Mouse (Mus musculus): Measurements from ENCODE around the gene Gm47429. TPM values are rescaled to one million over a fixed set of nuclear protein-coding genes. Genes with fewer than 3 reads are reported as not detected.

Gm47429 gene
- polyA plus RNA-seq, 1 experiment from 2014 or later: not detected

DNA sequence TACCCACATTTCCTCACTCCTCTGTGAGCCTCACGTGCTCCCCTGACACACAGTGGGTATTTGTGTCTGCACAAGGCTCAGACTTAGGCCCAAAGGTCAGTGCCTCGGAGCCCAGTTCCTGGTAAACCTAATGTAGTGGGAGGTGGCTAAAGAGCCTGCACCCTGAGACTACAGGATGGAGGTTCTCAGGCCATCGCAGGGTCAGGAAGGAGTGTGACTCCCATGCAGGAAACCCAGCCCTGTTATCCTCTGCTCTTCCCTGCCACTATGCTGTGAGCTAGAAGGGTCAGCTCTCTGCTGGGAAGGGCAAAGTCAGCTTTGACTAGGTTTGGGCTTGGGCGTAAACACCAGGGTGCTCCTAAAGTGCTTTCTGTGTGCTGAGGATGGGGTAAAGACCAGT lies 17.0 kb downstream of the Gm47429 start:
- Histone ChIP-seq H3K4me3 (ENCODE audit: low read depth, low read length) (no peak overlapping the region), H3K36me3 (ENCODE audit: control insufficient read depth, insufficient read depth, low read length) (peaks cover 53% of the 10 kb centered on the region), H3K4me1 (ENCODE audit: control insufficient read depth, insufficient read depth, low read length) (no peaks in the 10 kb centered on the region), H3K27me3 (ENCODE audit: control insufficient read depth, insufficient read depth, low read length) (no peaks in the 10 kb centered on the region), H3K9ac (replicated peaks; ENCODE audit: low read depth, low read length) (no peak overlapping the region), H3K27ac (ENCODE audit: low read length) (no peak overlapping the region), H3K4me2 (replicated peaks; ENCODE audit: low read depth, low read length) (no peak overlapping the region), H3K9me3 (ENCODE audit: control insufficient read depth, low read depth, low read length) (no peaks in the 10 kb centered on the region)
- WGBS: 87% methylated on average over 4 of the region's 4 CpGs
- no peak for ATAC-seq (ENCODE audit: insufficient number of reproducible peaks, insufficient read depth, low FRiP score, low read depth)

DNA sequence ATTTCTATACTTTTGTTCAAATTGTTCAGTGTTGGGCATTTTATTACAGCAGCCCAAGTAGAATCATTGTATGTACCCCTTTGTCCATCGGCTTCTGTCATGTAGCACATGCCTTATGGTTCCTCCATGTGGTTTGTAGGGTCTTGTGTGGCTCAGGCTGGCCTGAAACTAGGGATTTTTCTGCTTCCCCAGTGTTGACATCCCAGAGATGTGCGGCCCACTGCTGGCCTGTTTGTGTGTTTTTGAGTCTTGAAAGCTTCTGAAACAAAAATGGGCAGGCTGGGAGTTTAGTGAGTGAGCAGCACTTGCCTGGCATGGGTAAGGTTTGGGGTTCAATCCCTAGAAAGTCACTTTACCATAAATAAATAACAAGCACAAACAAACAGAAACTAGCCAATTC lies 19.2 kb downstream of the Gm47429 start:
- Histone ChIP-seq H3K4me2 (replicated peaks; ENCODE audit: low read depth, low read length) (no peak overlapping the region), H3K4me3 (ENCODE audit: low read depth, low read length) (no peak overlapping the region), H3K27ac (ENCODE audit: low read length) (no peak overlapping the region), H3K9me3 (ENCODE audit: control insufficient read depth, low read depth, low read length) (no peaks in the 10 kb centered on the region), H3K4me1 (ENCODE audit: control insufficient read depth, insufficient read depth, low read length) (no peaks in the 10 kb centered on the region), H3K36me3 (ENCODE audit: control insufficient read depth, insufficient read depth, low read length) (peaks cover 54% of the 10 kb centered on the region), H3K9ac (replicated peaks; ENCODE audit: low read depth, low read length) (no peak overlapping the region), H3K27me3 (ENCODE audit: control insufficient read depth, insufficient read depth, low read length) (no peaks in the 10 kb centered on the region)
- 92% methylated on average over 2 of the region's 2 CpGs for WGBS
- ATAC-seq (ENCODE audit: insufficient number of reproducible peaks, insufficient read depth, low FRiP score, low read depth): no peak

DNA sequence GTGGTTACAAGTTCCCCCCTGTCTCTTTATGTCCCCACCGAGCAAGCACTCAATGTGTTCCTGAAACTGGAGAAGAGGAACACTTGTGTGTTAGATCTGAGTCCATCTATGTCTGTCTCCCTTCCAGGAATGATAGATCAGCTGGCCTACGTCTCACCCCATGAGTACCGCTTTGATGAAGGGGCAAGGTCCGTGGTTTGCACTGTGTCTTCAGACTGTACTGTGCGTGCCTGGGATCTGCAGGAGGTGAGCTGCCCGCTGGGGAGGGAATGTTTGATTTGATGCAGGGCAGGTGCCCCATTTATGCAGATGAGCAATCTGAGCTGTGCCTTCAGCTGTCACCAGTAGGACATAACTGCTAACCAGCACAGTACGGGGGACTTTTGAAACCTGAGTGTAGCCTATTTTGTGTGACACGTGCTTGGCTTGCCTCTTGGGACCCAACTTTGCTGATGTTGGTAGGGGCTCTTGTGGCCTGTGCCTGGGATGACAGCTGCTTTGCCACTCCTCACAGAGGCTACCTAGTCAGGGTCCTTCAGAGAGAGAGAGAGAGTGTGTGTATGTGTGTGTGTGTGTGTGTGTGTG lies 20.0 kb downstream of the Gm47429 start:
- Histone ChIP-seq H3K36me3 (ENCODE audit: control insufficient read depth, insufficient read depth, low read length) (peaks cover 54% of the 10 kb centered on the region), H3K4me3 (ENCODE audit: low read depth, low read length) (no peak overlapping the region), H3K9ac (replicated peaks; ENCODE audit: low read depth, low read length) (no peak overlapping the region), H3K27ac (ENCODE audit: low read length) (no peak overlapping the region), H3K4me1 (ENCODE audit: control insufficient read depth, insufficient read depth, low read length) (peaks cover under 1% of the 10 kb centered on the region; the same call in 1 of the 2 replicates), H3K27me3 (ENCODE audit: control insufficient read depth, insufficient read depth, low read length) (no peaks in the 10 kb centered on the region), H3K4me2 (replicated peaks; ENCODE audit: low read depth, low read length) (no peak overlapping the region), H3K9me3 (ENCODE audit: control insufficient read depth, low read depth, low read length) (no peaks in the 10 kb centered on the region)
- no peak for ATAC-seq (ENCODE audit: insufficient number of reproducible peaks, insufficient read depth, low FRiP score, low read depth)
- 82% methylated on average over 8 of the region's 8 CpGs for WGBS

DNA sequence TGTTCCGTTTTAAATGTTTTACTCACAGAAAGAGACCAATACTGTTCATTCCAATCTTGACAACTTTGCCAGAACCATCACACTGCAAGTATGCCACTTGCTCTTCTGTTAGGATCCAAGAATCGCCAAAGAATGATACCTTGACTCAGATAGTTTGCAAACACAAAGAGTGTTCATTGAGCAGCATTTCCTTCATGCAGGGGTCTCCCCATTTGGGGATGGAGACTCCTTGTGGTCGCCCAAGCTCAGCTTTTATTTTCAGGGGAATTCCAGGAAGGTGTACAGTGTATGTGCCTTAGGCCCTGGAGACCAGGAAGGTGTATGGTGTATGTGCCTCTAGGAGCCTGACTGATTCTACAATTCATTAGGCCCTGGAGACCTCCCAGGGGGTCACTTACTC lies 25.3 kb downstream of the Gm47429 start:
- Histone ChIP-seq H3K27ac (ENCODE audit: low read length) (no peak overlapping the region), H3K4me2 (replicated peaks; ENCODE audit: low read depth, low read length) (peak overlapping the region; percentile 65), H3K4me3 (ENCODE audit: low read depth, low read length) (peak overlapping the region; percentile 84), H3K36me3 (ENCODE audit: control insufficient read depth, insufficient read depth, low read length) (peaks cover 10% of the 10 kb centered on the region), H3K4me1 (ENCODE audit: control insufficient read depth, insufficient read depth, low read length) (peaks cover 4% of the 10 kb centered on the region; the same call in 1 of the 2 replicates), H3K27me3 (ENCODE audit: control insufficient read depth, insufficient read depth, low read length) (no peaks in the 10 kb centered on the region), H3K9ac (replicated peaks; ENCODE audit: low read depth, low read length) (peak overlapping the region; percentile 77; the same call in 1 of the 2 replicates), H3K9me3 (ENCODE audit: control insufficient read depth, low read depth, low read length) (no peaks in the 10 kb centered on the region)
- no peak for ATAC-seq (ENCODE audit: insufficient number of reproducible peaks, insufficient read depth, low FRiP score, low read depth)
- 48% methylated on average over 3 of the region's 3 CpGs for WGBS

DNA sequence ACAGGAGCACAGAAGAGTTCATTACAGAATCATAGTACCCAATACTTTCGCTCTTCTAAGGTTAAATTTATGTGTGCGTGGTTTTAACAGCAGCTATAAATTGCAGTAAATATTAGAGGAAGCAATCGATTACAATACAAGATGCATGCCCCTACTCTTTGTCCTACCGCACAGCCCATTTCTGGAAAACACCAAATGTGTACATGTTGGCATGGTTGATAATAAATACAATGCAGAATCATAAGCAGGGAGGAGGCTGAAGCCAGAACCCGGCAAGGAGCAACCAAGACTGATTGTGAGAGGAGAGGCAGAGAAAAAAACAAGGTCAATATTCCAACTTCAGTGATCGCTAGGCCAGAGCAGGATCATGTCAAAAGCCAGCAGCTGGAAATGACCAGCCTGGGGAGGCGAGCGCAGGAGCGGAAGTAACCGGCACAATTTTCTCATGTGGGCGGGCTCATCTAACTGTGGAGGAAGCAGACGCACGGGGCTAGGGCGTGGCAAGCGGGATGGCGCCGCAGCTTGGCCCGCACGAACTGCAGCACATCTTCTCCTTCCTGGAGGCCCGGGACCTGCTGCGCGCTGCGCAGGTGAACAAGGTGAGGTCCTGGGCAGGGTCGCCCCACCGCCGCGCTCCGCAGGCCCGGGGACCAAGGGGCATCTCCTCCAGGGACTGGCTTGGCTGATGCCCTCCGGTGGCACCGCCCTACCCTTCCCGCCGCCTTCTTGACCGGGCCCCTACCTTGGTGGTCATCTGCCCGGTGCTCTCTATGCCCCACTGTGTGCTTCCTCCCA lies 26.1 kb downstream of the Gm47429 start, which contains the start of gene Fbxw17:
Fbxw17 (plus strand) TSS at position 476 of the 795 bp plus-strand sequence.
- peak; percentile 94 for ATAC-seq (ENCODE audit: insufficient number of reproducible peaks, insufficient read depth, low FRiP score, low read depth)
- peaks cover 5% of the 10 kb centered on the region; the same call in 1 of the 2 replicates for H3K36me3 ChIP-seq (ENCODE audit: control insufficient read depth, insufficient read depth, low read length)
- peak within 1 kb of the TSS; percentile 21; the same call in 1 of the 2 replicates for H3K27ac ChIP-seq (ENCODE audit: low read length)
- no peaks in the 10 kb centered on the region for H3K27me3 ChIP-seq (ENCODE audit: control insufficient read depth, insufficient read depth, low read length)
- peaks cover 4% of the 10 kb centered on the region; the same call in 1 of the 2 replicates for H3K4me1 ChIP-seq (ENCODE audit: control insufficient read depth, insufficient read depth, low read length)
- H3K9ac ChIP-seq (replicated peaks; ENCODE audit: low read depth, low read length): peak within 1 kb of the TSS; percentile 77
- H3K4me2 ChIP-seq (replicated peaks; ENCODE audit: low read depth, low read length): peak within 1 kb of the TSS; percentile 65
- H3K9me3 ChIP-seq (ENCODE audit: control insufficient read depth, low read depth, low read length): no peaks in the 10 kb centered on the region
- peak within 1 kb of the TSS; percentile 84 for H3K4me3 ChIP-seq (ENCODE audit: low read depth, low read length)
- WGBS: 15% methylated on average over 26 of the region's 35 CpGs

Other genes starting within 250 kb of the Gm47429 start
- gene Gm906, start 193.6 kb downstream of the Gm47429 start, polyA plus RNA-seq (2014; fragmentation: Nextera tagmentation; extraction: Ambion mirVana): not detected in 2 replicates
- gene Fbxw17, start 26.0 kb downstream of the Gm47429 start, polyA plus RNA-seq (2014; fragmentation: Nextera tagmentation; extraction: Ambion mirVana): 27.7 and 35.4 TPM in 2 replicates
- gene Nutm2, start 23.4 kb upstream of the Gm47429 start, polyA plus RNA-seq (2014; fragmentation: Nextera tagmentation; extraction: Ambion mirVana): not detected in 2 replicates
- gene Gm904, start 199.3 kb upstream of the Gm47429 start, polyA plus RNA-seq (2014; fragmentation: Nextera tagmentation; extraction: Ambion mirVana): not detected in 2 replicates

Measured in stomach, embryonic 14.5 days (tissue).